Mouse (Mus musculus) heart, postnatal 4 days (tissue): Measurements from ENCODE around the gene Ptprk. TPM values are rescaled to one million over a fixed set of nuclear protein-coding genes. Genes with fewer than 3 reads are reported as not detected.

Experiments used
- DNase-seq: peaks from one replicate; pipeline ENCODE4 v3.0.0; 2021
- microRNA-seq, 2 experiments: library from miRNA; unstranded; fragments of <30 nt; microRNA quantifications; one replicate each; pipeline ENCODE4 v1.2.0; 2021 to 2022
- total RNA-seq, 2 experiments: library from RNA; stranded (reverse); gene quantifications; 2 replicates each; pipeline ENCODE4 v1.2.3; 2021

The Ptprk gene
- total RNA-seq, 2 experiments from 2014 or later = 63.1 to 64.8 TPM

DNA sequence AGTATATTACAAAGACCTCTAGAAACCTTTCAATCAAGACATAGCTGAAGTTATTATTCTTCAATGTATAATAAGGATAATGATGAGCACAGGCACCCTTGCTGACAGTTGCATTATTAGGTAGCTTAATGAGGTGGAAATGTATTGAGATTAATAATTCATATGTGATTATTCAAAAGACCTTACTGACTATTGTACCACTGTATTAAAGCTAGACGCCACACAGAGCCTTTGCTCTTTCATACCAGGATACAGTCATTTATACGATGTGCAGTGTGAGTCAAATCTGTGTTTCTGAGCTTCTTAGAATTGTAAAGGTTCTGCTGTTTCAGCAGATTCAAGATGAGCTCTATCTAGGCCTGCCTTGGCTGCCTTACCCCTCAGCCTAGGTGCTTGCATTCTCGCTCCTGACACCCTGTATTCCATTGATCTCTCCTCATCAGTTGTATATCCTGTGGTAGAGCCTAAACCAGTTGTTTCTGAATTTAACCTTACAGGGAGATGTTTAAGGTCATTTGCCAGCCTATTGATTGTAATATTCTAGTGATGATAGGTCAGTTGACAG lies 489.6 kb downstream of the Ptprk start:
- DNase-seq = no peak

DNA sequence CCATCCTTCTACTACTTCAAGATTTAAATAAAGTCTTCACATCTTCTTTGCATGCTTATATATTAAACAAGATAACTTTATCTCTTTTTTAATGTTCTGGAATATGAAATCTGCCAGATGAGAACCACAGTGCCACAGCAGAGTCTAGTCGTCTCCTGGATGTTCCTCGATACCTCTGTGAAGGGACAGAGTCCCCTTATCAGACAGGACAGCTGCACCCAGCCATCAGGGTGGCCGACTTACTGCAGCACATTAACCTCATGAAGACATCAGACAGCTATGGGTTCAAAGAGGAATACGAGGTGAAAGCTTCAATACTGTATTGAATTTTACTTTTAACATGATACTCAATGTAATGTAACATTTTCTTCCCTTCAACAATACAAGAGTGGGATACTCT lies 491.8 kb downstream of the Ptprk start:
- no peak for DNase-seq

DNA sequence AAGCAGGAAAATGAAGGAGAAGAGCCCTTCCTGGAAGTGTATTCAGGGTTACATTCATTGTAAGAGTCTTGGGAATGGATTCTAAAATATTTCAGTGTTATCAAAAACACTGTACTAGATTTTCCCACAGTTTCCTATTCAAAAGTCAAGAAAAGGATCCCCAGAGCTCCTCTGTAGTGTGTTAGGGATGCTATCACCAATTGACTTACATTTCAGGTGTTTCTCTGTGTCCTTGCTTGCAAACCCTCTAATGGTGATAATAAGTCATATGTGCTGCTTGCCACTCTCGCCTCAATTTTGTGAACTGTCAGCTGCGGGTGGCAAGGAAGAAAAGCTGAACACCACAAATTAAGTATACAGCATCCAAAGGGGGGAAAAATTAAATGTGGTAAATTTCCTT lies 492.2 kb downstream of the Ptprk start:
- DNase-seq = no peak

DNA sequence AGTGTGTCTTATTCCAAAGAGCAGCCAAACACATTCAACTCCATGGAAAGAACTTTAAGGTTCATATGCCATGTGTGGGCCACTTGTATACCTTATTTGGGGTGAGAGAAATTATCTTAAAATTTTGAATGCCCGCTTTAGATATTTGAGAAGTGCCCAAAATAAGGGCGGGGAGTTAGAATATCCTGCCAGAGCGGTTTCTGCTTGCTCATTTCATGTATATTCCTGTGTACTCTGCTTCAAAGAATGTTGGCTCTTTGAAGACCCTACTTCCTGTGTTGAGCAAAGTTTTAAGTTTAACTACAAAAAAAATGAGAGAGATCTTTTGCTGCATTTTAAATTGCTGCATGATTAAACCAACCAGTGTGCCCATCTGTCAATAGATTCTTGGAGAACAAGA lies 492.8 kb downstream of the Ptprk start:
- DNase-seq = no peak

DNA sequence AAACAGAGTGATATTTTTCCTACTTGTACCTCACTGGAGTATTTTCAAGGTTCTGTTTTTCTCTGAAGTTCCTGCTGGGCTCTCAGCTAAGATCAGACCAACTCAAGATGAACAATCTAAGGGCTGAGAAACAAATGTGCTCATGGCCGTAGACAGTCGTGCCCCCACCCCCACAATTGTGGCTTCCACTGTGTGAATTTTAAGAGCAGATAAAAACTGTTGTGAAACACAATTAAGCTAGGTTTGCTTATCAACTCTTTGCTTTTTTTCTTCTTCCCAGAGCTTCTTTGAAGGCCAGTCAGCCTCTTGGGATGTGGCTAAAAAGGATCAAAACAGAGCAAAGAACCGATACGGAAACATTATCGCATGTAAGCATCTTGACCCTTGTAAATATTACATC lies 493.4 kb downstream of the Ptprk start:
- DNase-seq = no peak

DNA sequence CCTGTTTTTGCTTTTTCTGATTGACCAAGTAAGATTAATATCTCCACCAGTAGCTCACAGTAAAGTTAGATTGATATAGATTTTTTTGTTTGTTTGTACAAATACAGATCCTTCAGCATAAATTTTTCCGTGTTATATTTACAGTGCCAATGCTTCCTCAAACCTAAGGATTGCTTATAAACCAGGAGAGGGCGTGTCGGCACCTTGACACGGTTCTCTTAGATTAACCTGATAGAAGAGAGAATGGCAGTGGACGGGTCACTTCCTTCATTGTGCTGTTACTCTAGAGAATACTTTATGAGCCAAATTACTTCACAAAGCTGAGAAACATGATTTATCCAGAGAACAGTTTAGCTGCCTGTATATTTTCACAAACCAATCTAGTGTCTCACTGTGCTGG lies 505.0 kb downstream of the Ptprk start:
- no peak for DNase-seq

DNA sequence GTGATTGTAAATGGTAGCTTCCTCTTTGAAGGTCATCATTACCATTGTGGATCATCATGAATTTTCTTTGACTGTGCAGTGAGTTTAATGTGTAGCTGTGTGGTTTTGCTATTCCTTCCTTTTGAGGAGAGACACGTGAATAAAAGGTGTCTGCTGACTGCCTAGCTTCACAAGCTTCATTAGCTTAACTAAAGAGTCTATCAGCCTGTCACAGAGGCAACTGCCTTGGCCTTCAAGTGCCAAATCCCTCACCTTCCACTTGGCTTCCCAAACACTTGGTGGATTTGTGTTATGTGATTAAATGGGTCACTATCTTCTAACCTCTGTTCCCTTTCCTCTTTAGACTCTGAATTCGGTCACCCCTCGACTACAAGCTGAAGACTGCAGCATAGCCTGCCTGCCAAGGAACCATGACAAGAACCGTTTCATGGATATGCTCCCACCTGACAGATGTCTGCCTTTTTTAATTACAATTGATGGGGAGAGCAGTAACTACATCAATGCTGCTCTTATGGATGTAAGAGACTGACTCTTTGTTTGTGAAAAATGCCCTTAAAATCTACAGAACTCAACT lies 512.0 kb downstream of the Ptprk start:
- no peak for DNase-seq

DNA sequence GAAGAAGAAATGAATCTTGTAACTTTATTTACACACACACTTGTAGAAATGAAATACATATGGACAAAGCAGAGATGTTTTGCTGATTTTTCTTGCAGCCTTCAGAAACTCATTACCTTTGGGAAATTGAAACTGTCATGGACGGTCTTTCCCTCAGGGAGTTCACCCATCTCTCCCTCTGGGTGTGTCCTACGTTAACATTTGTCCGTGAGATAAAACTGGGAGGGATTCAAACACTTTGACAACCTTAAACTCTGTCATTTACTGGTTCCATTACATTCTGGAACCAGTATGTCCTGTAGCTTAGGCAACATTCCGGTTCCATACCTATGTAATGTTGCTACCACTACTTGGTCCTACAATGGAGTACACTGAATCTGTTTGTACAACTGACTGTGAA lies 513.8 kb downstream of the Ptprk start:
- DNase-seq = no peak

DNA sequence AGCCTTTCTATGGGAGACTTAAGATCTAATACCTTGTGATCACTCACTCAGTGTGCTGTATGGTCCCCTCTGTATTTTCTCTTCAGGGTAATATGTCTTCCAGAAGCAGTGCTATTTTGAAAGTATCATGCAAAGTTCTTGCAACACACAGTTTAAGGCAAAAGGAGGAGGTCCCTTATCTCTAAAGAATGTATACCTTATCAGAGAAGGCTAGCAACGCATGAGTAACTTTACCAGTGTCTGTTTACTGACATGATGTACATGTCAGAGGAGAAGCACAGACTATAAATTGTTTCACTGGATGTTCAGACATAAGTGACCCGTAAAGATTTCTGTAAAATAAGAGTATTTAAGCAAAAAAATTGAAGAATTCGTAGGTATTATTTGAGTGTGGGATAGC lies 516.2 kb downstream of the Ptprk start:
- no peak for DNase-seq

DNA sequence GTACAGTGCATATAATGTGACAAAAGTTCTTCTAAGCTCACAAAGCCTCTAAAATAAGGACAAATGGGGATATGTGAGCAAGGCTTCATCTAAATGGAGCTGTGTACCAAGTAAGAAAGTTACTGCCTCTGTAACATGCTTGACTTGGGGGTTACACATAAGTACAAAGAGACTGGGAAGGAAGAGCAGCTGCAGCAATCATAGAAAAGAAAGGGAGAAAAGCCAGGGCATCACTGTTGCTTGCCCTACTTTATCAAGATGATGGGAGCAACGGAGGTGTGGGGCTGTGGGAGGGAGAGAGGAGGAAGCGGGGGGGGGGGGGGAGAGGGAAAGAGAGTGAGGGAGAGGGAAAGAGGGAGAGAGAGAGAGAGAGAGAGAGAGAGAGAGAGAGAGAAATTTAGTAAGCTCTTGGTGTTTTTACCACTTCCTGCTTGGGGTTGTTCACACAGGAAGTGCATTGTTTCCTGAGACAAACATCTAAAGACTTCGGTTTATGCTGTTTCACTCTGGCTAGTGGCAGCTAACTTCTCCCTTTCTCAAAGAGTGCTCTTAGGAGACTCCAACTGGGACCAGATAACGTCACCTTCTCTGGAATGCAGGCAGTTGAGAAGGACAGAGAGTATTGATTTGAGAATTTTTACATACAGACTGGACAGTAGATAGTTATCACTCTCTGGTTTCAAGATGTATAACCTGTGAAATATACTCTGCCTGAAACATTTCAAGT lies 519.1 kb downstream of the Ptprk start:
- DNase-seq = no peak

DNA sequence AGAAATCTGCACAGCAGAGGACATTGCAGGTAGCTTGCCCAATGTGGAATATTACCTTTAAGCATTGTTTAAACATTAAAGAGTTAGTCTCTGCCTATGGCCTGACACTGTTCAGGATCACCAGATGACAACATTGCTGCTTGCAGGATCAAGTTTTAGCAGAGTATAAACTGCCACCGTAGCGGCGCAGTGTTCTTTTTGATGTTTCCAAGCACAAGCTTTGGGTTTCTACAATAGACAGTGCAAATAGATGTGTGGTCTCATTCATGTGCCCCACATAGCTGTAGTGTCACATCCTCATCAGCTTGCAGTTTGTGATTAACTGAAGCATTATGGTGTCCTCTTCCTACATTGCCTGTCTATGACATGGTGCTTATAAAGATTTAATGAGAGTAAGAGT lies 522.3 kb downstream of the Ptprk start:
- no peak for DNase-seq

DNA sequence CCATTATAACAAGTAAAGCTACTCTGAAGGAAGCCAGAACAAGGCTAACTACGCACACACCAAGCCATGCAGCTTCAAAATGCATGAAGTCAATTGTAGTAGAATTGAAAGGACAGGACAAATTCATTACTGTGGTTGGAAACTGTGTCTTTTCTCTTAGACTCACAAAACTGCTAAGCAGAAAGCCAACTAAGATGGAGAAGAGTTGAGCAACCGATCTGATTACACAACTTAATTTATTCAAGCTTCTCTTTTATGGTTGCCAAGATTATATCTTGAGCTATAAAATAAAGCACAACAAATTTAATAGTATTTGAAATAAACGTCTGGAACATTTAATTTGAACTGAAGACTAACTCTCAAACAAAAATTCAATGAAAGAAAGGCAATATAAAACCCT lies 534.5 kb downstream of the Ptprk start:
- no peak for DNase-seq

DNA sequence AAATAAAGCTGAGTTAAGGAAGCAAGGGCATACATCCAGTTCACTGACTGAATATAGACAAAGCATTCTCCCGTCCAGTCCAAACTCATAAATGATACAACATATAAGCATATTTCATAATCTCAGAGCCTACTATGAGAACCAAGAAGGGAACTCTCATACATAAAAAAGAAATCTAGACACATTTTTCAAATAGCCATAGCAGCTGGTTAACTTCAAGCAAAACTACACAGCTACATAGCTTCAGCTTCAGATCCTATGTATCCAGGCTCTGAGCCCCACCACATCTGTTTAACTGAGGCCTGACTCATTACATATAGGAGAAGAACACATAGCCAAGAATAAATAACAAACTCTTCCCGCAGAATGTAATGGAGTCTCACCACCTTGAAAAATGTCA lies 539.8 kb downstream of the Ptprk start:
- no peak for DNase-seq

DNA sequence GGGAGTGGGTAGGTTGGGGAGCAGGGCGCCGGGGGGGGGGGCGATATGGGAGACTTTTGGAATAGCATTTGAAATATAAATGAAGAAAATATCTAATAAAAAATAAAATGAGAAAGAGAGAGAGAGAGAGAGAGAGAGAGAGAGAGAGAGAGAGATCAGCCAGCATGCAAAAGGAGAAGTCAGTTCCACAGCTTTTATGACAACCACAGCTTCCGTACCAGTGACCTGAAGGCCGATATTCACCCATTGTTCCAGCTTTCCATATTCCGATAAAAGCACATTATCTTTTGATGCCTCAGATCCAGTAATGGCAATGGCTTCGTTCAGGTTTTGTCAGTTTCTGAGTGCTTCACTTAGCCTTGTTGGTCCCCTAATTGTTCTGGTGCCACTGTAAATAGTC lies 542.6 kb downstream of the Ptprk start:
- no peak for DNase-seq

DNA sequence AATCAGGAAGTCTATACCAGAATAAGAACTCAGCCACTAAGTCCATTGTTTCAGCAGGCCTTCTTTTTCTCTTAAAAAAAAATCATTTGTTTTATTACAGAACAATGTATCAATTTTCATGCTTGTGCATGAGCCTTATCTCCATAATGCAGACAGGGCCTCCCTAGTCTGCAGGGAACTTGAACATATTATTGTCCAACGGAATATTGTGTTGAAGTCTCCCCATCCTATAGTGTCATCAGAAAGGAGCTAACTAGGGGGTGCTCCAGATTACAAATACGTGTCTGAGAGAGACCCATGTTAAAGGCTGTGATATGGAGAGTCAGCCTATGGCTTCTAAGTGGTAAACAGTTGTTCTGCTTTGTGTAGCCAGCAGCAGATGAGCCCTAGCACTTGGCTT lies 543.4 kb downstream of the Ptprk start:
- DNase-seq = no peak

DNA sequence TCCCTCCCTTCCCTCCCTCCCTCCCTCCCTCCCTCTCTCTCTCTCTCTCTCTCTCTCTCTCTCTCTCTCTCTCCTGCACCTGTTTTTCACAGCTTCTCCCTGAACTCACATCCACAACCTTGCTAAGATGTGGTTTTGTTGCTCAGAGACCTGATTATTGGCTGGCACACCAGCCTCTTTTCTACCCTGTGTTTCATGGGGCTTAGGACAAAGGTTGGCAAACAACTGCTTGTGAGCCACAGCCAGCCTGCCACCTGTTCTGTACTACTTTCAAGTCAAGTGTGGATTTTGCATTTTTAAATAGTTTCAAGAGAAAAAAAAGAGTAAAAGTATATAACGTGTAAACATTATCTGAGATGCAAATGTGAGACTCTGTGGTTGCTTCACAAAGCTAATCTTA lies 544.8 kb downstream of the Ptprk start:
- DNase-seq = no peak

DNA sequence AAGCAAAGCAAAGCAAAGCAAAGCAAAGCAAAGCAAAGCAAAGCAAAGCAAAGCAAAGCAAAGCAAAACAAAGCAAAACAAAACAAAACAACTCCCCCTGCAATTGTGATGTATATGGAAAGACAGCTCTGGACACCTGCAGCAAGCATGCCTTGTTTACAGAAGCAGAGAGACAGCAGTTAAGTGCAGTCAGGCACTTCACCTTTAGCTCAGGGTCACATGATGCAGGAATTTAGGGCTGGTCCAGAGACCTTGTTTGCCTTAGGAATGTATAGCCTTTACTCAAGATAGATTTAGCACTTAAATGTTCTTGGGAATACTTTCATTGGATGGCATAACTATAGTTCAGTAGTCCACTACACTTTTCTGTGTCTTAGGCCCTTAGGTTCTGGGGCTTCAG lies 561.5 kb downstream of the Ptprk start:
- no peak for DNase-seq

DNA sequence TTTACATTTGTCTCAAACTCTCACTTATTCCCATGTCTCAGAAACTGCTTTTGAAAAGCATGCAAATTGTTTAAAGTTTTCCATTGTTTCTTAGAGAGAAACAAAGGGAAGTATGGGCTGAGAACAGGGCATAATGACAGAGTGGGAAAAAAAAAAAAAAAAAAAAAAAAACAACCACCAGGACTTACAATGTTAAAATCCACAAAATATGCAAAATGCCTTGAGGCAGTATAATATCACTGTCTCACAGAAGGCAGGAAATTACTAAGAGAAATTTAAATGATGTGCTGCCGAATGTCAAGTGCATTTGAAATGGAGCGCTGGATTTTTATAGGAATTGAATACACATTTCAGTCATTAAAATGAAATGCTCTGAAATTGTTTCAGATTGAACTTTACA lies 567.3 kb downstream of the Ptprk start:
- DNase-seq = no peak

Small RNA genes within 50 kb of the gene (microRNA-seq; reads per million reads assigned to microRNA genes)
- 0 reads per million in 2 experiments for gene Gm22370
